Mouse (Mus musculus) thymus, postnatal 10 days (tissue): ENCODE data around the gene Ripor2.
"Not testable (repeated sequence)": the region's sequence is repeated elsewhere in the genome, so short reads cannot be mapped to it uniquely, and the experiment has no call there.

ENCODE experiments used
- DNase-seq, 2 experiments: peaks; one replicate each; pipeline ENCODE4 v3.0.0; 2021; ENCODE audit warnings: low spot score in 2 of 2

Gene Ripor2

DNA sequence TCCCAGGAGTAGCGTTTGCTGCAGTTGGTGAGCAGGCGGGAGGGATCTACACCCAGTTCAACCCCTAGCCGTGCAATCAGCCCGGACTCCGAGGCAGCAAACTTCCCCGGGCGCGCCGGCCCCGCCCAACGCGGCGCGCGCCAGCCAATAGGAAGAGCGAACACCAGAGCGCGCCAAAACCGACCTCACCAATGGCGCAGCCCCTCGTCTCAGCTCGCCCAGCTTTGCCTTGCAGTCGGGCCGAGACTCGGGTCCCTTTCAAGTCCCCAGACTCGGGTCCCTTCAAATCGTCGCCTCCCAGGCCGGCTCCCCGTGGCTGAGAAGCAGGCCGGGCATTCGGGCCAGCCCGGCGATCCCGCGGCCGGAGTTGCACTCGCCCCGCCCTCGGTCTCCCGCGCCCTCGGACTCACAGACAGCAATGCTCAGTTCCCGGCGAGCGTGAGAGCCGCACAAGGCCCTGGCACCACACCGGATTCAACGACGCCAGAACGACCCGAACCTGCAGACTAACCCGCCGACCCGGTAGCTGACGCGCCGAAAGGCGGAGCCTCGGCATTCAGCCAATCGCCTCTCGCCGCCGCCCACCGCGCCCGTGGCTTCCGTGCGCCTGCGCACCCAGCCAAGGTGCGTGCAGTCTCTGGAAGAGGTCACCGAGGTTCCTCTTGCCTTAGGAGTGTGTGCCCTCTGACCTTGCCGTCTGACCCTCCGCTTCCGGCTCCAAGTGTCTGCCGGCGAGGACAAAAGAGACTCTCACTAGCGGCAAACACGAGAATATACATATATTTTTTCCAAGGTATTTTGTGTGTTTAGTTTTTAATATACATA, 179.6 kb downstream of the Ripor2 start, which contains the start of gene Gmnn:
Gene Gmnn, minus strand, starts transcription at position 521 of the 825 bp plus-strand sequence.
- DNase-seq = peak; percentile 91 to 92

DNA sequence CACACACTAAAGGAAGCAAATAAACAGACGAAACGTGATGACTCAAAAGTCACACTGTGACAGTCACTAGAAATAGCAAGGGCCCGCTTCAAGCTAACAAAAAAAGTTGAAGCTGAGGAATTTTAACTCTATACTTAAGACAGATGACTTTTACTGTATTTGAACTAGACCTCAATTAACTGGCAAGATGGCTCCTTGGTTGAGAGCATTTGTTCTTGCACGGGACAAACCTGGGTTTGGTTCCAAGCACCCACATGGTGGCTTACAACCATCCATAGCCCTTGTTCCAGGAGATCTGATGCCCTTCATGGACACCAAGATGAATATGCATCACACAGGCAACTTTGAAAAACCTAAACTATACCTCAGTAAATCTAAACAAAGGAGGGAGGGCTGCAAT, 180.3 kb downstream of the Ripor2 start:
- DNase-seq = no peak

DNA sequence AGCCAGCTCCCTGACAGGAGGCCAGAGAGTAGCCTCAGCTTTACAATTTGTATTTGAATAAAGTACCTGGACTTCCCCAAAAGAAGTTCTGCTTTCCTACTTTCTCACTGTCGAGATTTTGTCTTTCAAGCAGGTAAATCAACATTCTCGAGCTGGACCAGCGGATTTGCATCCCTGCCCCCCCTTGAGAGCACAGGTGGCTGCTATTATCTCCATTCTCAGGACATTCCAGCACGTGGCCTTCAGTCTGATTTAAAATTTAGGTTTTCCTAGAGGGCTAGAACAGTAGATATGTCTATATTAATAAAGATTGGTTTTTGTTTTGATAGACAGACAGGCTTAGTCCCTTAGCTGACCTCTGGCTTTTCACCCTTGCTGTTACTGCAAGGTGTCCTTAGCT, 185.8 kb downstream of the Ripor2 start:
- not testable (repeated sequence) for DNase-seq

DNA sequence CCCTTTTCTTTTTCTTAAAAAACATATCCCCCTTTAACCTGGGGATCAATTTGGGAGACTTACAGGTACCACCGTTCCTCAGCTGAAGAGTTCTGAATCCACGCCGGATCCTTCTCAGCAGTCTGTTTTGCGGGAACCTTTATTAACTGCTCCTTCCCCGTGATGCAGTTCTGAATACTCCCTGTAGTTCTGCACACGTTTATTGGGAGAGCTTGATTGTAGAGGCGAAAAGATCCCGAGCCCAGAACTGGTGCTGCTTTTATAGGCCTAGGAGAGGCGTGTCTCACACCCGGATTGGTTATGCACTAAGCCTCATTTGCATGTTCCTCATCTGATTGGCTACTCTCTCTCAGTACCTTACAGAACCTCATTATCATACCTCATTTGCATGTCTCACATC, 189.5 kb downstream of the Ripor2 start:
- not testable (repeated sequence) for DNase-seq

DNA sequence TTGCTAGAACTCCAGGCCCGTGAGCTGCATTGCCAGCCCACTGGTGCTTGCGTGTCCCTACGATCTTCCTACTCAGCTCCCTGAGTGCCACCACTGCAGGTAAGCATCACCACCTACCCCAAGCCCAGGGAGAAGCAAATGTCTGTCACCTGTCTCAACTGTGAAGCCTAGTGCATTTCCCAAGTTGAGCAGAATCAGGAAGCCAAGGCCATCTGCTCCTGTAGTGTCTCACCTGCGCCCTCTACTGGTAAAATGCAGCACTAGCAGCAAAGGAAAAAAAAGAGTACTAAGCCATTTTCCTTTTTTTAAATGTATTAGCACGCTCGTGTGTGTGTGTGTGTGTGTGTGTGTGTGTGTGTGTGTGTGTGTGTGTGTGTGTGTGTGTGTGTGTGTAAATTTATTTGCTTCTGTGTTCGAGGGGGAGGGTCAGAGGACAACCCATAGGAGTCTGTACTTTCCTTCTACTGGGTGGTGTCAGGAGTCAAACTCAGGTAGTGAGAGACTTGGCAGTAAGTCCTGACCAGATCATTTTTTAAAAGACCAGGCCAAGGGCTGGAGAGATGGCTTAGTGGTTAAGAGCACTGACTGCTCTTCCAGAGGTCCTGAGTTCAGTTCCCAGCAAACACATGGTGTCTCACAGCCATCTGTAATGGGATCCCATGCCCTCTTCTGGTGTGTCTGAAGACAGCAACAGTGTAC, 194.3 kb downstream of the Ripor2 start:
- DNase-seq = peak; percentile 39 to 79

DNA sequence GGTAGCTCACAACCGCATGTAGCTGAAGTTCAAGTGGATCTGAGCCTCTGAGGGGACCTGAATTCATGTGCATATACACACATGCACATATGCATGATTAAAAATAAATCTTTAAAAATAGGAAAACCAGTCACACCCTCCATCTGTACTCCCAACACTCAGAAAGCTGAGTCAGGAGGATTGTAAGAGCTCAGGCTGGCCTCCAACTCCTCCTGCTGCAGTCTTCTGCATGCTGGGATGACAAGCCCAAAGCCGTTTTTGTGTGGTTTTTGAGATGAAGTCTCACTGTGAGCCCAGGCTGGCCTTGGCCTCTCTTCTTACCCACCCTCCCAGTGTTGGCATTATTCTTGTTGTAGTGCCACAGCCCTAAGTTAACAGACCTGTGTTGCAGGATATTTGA, 196.0 kb downstream of the Ripor2 start:
- DNase-seq = no peak

DNA sequence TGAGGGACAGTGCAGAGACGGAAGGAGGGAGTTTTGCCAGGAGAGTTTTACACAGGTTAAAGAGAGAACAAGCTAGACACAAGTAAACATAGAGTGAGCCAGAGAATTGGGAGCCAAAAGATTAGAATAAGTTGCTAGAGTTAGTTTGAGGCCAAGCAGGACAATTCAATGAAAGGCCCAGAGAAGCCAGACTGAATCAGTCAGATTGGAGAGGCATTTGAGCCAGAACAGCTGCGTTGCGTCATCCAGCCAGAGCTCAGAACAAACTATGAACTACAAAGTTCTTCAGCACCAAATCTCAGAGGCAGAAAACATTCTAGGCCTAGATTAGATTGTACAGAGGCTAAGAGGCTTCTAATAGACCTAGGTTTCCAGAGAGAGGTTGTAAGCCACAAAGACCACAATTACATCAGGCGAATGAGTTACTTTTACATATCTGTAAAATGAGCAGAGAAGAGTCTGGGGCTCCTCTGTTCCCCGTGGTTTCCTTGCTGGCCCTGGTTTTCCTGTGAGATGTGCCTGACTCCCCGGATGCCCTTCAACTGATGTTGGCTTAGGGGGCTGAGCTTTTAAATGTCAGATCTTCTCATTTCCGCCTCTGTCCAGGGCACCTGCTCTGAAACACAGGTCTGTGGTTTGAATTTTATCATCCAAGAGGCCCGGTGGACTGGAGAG, 196.9 kb downstream of the Ripor2 start:
- DNase-seq = no peak

DNA sequence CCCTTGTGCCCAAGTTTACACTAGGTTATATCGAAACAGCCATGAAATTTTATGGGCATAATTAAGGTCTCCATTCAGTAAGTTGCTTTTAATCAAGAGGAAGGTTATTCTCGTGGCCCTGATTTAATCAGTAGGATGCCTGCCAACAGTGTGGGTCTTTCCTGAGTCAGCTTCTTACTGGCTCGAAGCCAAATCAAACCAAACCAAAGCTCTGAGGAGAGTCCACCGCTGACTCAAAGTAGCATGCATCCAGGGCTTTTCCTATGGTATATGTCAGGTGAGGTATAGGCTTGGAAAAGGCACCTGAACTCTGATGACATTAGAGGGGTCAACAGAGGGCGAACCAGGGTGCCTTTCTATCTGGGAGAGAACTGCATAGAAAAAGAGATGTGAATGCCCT, 199.9 kb downstream of the Ripor2 start:
- DNase-seq = no peak
